Mouse (Mus musculus): ENCODE results near the gene Rab20. TPM values are rescaled to one million over a fixed set of nuclear protein-coding genes. Genes with fewer than 3 reads are reported as not detected.
"Not testable (repeated sequence)": the region's sequence is repeated elsewhere in the genome, so short reads cannot be mapped to it uniquely, and the experiment has no call there.

Rab20 gene
- polyA plus RNA-seq, 1 experiment from 2014 or later = 1.8 TPM

DNA sequence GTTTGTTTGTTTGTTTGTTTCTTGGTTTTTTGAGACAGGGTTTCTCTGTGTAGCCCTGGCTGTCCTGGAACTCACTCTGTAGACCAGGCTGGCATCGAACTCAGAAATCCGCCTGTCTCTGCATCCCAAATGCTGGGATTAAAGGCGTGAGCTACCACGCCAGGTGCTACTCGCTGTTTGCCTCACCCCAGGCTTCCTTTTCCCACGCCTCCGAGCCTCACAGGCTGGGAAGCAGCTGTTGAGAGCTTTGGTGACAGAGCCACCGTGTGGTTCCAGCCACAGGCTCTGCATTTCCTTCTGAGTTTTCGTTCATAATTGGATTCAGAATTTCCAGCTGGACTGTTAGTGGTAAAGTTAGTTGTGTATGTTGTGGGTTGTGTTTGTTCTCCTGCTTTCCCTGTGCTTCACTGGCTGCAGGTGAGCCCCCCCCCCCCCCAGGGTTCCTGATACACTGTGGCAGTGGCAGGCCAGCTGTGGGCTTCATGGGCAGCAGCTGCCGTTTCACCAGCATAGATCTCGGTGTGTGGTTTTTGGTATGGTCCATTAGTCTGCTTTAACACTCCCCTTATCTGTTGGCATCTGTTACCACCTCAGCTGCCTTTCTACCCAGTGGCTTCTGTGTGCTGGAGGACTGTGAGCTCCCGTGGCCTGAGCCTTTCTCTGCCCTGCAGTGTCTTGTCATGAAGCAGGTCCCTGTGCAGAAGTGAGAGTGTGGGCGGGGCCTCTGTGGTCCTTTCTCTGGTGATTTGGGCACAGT is 25.1 kb upstream of the Rab20 start:
- ATAC-seq (ENCODE audit: insufficient number of reproducible peaks, low FRiP score, low TSS enrichment, low read depth) = no peak
- Histone ChIP-seq H3K27ac (no peak overlapping the region), H3K9ac (no peak overlapping the region), H3K36me3 (peaks cover 62% of the 10 kb centered on the region), H3K27me3 (no peaks in the 10 kb centered on the region), H3K9me3 (no peaks in the 10 kb centered on the region), H3K4me2 (no peak overlapping the region), H3K4me3 (no peak overlapping the region), H3K4me1 (0 out of 2 replicates have a peak, but pooled peaks cover 2% of the 10 kb centered on the region)
- 80% methylated on average over 13 of the region's 13 CpGs for WGBS

DNA sequence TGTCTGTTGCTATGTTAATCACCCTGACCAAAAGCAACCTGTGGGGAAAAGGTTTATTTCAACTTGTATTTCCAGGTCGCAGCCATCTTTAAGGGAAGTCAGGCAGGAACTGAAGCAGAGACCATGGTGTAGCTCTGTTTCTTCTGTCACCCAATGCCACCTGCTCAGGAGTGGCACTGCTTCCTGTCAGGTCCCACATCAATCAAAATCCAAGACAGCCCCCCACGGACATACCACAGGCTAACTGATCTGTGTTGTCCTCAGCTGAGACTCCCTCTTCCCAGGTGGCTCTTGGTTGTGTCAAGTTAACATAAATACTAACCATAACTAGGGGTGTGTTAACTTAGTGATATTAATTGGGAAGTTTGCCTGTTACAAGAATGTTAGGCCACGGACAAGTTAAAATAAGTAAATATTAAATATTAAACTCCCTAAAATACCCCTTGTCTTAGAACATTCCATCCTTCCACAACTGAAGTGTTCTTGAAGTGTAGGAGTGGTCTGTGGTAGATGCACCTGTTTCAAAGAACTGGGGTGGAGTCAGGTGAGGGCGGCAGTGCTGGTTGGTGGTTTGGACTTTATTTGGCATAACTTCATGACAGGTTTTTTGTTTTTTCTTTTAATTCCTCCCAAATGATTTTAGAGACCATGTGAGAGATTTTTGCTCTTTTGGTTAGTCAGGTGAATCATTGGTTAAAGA is 20.4 kb upstream of the Rab20 start:
- no peak overlapping the region for H3K9ac ChIP-seq
- 0 out of 2 replicates have a peak overlapping the region, but pooled peaks have one; percentile 70 for H3K4me2 ChIP-seq
- no peak for ATAC-seq (ENCODE audit: insufficient number of reproducible peaks, low FRiP score, low TSS enrichment, low read depth)
- H3K4me3 ChIP-seq = peak overlapping the region; percentile 92; the same call in 1 of the 2 replicates
- H3K27me3 ChIP-seq = no peaks in the 10 kb centered on the region
- WGBS = 86% methylated on average over 4 of the region's 4 CpGs
- peaks cover 17% of the 10 kb centered on the region for H3K36me3 ChIP-seq
- peaks cover 15% of the 10 kb centered on the region for H3K4me1 ChIP-seq
- H3K27ac ChIP-seq = no peak overlapping the region
- no peaks in the 10 kb centered on the region for H3K9me3 ChIP-seq

- no peaks in the 10 kb centered on the region for H3K27me3 ChIP-seq
- H3K27ac ChIP-seq = no peak overlapping the region
- peak overlapping the region; percentile 92 for H3K4me3 ChIP-seq
- no peak overlapping the region for H3K9ac ChIP-seq
- H3K4me2 ChIP-seq = peak overlapping the region; percentile 70
- H3K9me3 ChIP-seq = no peaks in the 10 kb centered on the region
- no peak for ATAC-seq (ENCODE audit: insufficient number of reproducible peaks, low FRiP score, low TSS enrichment, low read depth)
- 62% methylated on average over 12 of the region's 12 CpGs for WGBS
- peaks cover 15% of the 10 kb centered on the region for H3K4me1 ChIP-seq
- H3K36me3 ChIP-seq = peaks cover 10% of the 10 kb centered on the region
Measured at GRCm38 (mm10) chr8:11498281-11498680, 19.8 kb upstream of the Rab20 start.

DNA sequence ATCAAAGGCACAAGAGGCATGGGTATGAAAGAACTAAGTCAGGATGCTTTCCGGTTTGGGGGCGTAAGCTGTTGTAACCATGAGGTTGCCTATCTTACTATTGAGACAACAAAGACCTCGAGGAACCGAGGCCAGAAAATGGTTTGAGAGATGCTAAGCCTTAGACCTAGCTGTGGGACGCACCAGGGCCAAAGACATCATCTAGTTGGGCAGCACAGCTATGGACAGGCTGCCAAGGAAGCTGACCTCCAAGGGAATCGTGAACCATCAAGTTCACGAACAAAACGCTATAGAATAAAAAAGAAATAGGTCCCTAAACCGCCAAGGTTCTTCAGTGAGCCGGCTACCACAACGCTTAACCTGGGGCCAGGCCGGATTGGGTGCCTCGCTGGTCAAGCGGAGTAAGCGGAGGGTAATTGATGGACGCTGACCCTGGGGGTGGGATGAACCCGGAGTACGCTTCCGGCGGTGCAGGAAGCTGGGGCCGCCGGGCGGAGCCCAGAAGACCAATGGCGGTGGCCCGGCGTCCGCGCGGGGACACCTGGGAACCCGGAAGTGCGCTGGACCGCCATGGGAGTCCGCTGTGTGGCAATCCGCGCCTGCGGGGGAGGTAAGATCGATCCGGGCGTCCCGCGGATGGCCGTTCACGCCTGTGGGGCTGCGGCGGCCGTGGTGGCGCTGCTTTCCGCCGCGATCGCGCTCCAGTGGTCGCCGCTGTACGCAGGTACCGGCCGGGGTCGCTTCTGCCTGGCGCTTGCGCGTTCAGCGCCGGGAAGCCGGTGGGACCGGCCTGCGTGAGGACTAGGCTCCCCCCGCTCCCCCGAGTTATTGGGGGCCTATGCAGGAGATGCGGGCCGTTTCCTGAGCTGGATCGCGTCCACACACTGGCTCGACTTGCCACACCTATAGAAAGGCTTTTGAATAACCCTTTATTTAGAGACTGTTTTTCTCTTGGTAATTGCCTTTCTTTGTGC is 18.8 kb upstream of the Rab20 start, which contains the start of gene Naxd:
Naxd (plus strand) TSS at position 490 of the 974 bp plus-strand sequence.
- Histone ChIP-seq H3K9me3 (no peaks in the 10 kb centered on the region), H3K4me2 (peak within 1 kb of the TSS; percentile 70), H3K9ac (peak within 1 kb of the TSS; percentile 78), H3K36me3 (peaks cover 3% of the 10 kb centered on the region; the same call in 1 of the 2 replicates), H3K4me3 (peak within 1 kb of the TSS; percentile 92), H3K4me1 (peaks cover 15% of the 10 kb centered on the region), H3K27ac (peak within 1 kb of the TSS; percentile 73; the same call in 1 of the 2 replicates), H3K27me3 (no peaks in the 10 kb centered on the region)
- 3% methylated on average over 73 of the region's 73 CpGs for WGBS
- peak; percentile 92 for ATAC-seq (ENCODE audit: insufficient number of reproducible peaks, low FRiP score, low TSS enrichment, low read depth)

DNA sequence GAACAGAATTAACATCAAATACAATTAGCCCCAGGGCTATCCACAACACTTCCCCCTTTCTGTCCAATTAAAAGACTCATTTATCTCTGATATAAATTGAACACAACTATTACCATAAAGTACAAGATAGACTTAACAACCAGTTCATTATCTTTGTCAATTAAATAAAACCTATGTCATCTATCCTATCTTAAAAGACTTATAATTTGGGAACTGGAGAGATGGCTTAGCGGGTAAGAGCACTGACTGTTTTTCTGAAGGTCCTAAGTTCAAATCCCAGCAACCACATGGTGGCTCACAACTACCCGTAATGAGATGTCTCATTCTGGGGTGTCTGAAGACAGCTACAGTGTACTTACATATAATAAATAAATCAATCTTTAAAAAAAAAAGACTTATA is 13.8 kb upstream of the Rab20 start:
- not testable (repeated sequence) for H3K4me2 ChIP-seq; H3K4me3 ChIP-seq; H3K27ac ChIP-seq; H3K36me3 ChIP-seq; H3K9ac ChIP-seq; H3K4me1 ChIP-seq; H3K9me3 ChIP-seq; ATAC-seq (ENCODE audit: insufficient number of reproducible peaks, low FRiP score, low TSS enrichment, low read depth)
- peaks cover 12% of the 10 kb centered on the region; the same call in 1 of the 2 replicates for H3K27me3 ChIP-seq
- 81% methylated on average over 2 of the region's 2 CpGs for WGBS

DNA sequence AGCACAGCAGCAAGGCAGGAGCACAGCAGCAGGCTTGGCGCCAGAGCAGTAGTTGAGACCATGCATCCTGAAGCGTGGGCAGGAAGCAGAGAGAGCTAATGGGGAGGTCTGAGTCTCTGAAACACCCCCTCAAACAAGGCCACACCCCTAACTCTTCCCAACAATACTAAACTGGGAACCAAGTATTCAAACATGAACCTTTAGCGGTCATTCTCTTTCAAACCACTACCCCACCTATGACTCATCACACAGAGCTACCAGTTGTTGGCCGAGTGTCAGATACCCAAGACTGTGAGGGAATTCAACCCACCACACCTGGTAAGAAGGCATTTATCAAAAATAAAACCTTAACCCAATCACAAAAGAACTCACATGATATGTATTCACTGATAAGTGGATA is 8.7 kb upstream of the Rab20 start:
- Histone ChIP-seq H3K27ac (no peak overlapping the region), H3K9me3 (no peaks in the 10 kb centered on the region), H3K27me3 (peaks cover 18% of the 10 kb centered on the region; the same call in 1 of the 2 replicates), H3K4me3 (no peak overlapping the region), H3K9ac (no peak overlapping the region), H3K4me2 (no peak overlapping the region), H3K4me1 (no peaks in the 10 kb centered on the region), H3K36me3 (no peaks in the 10 kb centered on the region)
- 80% methylated on average over 4 of the region's 4 CpGs for WGBS
- ATAC-seq (ENCODE audit: insufficient number of reproducible peaks, low FRiP score, low TSS enrichment, low read depth) = no peak

DNA sequence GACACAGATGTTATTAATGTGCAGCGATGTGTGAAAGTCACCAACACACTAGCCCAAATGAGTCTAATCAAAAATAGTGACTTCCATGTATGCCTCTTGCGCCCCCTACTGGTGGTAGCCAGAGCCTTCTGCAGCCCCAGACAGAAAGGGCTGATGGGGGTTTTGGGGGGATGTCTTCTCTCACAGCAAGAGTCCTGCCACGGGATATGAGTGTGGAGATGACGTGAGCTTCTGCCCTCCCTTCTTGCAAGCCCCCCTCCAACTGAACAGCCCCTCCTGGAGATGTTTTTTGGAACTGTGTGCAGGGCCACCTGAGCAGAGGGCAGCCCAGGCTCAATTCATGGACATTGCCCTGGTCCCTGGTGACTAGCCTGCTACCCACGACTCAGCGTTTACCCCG is 7.6 kb upstream of the Rab20 start:
- Histone ChIP-seq H3K27ac (no peak overlapping the region), H3K9me3 (no peaks in the 10 kb centered on the region), H3K27me3 (peaks cover 23% of the 10 kb centered on the region), H3K4me1 (no peaks in the 10 kb centered on the region), H3K9ac (no peak overlapping the region), H3K4me3 (no peak overlapping the region), H3K36me3 (no peaks in the 10 kb centered on the region), H3K4me2 (no peak overlapping the region)
- ATAC-seq (ENCODE audit: insufficient number of reproducible peaks, low FRiP score, low TSS enrichment, low read depth) = no peak
- WGBS = 23% methylated on average over 7 of the region's 7 CpGs

- WGBS = 56% methylated on average over 3 of the region's 3 CpGs
- peaks cover 18% of the 10 kb centered on the region for H3K4me1 ChIP-seq
- H3K27ac ChIP-seq = no peak overlapping the region
- no peak overlapping the region for H3K4me2 ChIP-seq
- peaks cover 46% of the 10 kb centered on the region for H3K27me3 ChIP-seq
- no peaks in the 10 kb centered on the region for H3K36me3 ChIP-seq
- no peaks in the 10 kb centered on the region for H3K9me3 ChIP-seq
- ATAC-seq (ENCODE audit: insufficient number of reproducible peaks, low FRiP score, low TSS enrichment, low read depth) = no peak
- no peak overlapping the region for H3K4me3 ChIP-seq
- H3K9ac ChIP-seq = no peak overlapping the region
Measured at GRCm38 (mm10) chr8:11482537-11482936, 4.0 kb upstream of the Rab20 start.

DNA sequence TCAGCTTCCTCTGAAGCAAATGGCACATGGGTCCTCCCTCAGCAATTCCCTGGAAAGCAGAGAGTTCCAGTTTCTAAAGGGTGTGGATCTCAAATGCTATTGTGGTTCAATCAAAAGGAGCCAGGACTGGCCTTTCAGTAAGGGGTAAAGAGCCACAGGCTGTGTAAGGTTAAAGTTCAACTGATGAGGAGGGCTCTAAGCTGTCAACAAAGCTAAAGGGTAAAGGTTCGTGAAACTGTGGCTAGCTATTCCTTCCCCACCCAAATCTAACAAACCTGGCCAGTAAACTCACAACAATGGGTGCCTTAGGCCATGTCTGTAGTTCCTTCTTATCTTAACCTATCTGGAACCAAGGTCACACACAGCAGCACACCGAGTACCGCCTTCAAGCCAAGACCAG is 3.4 kb upstream of the Rab20 start:
- Histone ChIP-seq H3K36me3 (no peaks in the 10 kb centered on the region), H3K4me3 (no peak overlapping the region), H3K4me2 (no peak overlapping the region), H3K27ac (no peak overlapping the region), H3K9ac (no peak overlapping the region), H3K27me3 (peaks cover 47% of the 10 kb centered on the region), H3K4me1 (peaks cover 25% of the 10 kb centered on the region), H3K9me3 (no peaks in the 10 kb centered on the region)
- ATAC-seq (ENCODE audit: insufficient number of reproducible peaks, low FRiP score, low TSS enrichment, low read depth) = no peak
- 70% methylated on average over 3 of the region's 3 CpGs for WGBS

- Histone ChIP-seq H3K27ac (no peak overlapping the region), H3K4me3 (no peak overlapping the region), H3K9me3 (no peaks in the 10 kb centered on the region), H3K4me2 (no peak overlapping the region), H3K27me3 (peaks cover 66% of the 10 kb centered on the region), H3K9ac (no peak overlapping the region), H3K36me3 (no peaks in the 10 kb centered on the region), H3K4me1 (peaks cover 32% of the 10 kb centered on the region)
- 10% methylated on average over 14 of the region's 14 CpGs for WGBS
- ATAC-seq (ENCODE audit: insufficient number of reproducible peaks, low FRiP score, low TSS enrichment, low read depth) = no peak
Measured at GRCm38 (mm10) chr8:11479591-11479990, 1.1 kb upstream of the Rab20 start.

DNA sequence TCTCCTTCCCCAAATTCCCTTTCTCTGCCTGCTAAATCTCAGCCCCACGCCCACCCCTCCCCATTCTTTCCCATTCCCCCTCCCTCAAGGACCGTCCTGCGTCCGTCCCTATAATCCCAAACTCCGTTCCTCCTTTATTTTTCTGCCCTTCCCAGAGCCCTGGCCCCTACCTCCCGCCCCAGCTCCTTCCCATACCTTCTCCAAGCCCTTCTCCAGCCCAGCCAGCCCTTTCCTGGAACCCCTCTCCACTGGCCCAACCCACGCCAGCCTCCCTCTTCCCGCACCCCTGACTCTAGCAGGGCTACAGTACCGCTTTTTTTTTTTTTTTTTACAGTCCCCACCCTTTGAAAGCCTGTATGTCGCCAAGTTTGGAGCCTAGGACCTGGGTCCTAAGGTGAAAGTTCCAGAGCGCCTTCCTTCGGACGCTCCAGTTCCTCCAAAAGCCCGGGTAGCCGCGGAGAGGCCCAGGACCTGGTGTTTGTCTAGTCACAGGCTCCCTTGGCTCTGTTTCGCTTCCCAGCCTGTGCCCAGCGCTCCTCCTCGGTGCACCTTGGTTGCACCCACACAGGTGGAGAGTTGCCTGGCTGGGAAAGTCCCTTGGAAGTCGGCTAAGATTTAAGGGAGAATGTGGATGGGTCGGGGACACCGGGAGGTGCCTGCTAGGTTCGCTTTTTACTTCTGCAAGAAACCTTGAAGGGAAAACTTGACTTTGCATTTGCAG is 457 bp upstream of the Rab20 start:
- Histone ChIP-seq H3K9me3 (no peaks in the 10 kb centered on the region), H3K4me3 (peak overlapping the region; percentile 57), H3K4me1 (peaks cover 32% of the 10 kb centered on the region), H3K9ac (no peak overlapping the region), H3K4me2 (peak overlapping the region; percentile 100), H3K27me3 (peaks cover 72% of the 10 kb centered on the region), H3K27ac (no peak overlapping the region), H3K36me3 (no peaks in the 10 kb centered on the region)
- 4% methylated on average over 22 of the region's 23 CpGs for WGBS
- no peak for ATAC-seq (ENCODE audit: insufficient number of reproducible peaks, low FRiP score, low TSS enrichment, low read depth)

Measured in limb, embryonic 15.5 days (tissue).